Mouse (Mus musculus) T-helper 2 cell (primary cell): ENCODE measurements at regions not wholly inside any gene's neighbourhood (a gene's known extent, or its start where the extent isn't known, plus 50 kb on each side); places are given as distances from the start of the nearest gene placed in this dataset.
"Not testable (repeated sequence)": the region's sequence is repeated elsewhere in the genome, so short reads cannot be mapped to it uniquely, and the experiment has no call there.

Experiments used
- in situ Hi-C: fragments of 300-600 bp; cut with MboI, MseI; formaldehyde crosslinking; loops from one replicate; pipeline ENCODE4 v1.15.1; 2025; ENCODE audit warnings: high pct_unique_total_duplicates

GRCm38 (mm10) chr13:52359332-52359731 lies 171.7 kb downstream of the Diras2 start:
- in situ Hi-C loops, result not testable (repeated sequence)

GRCm38 (mm10) chr13:52361177-52361846 lies 169.8 kb downstream of the Diras2 start:
- in situ Hi-C loops, result no loop called here

GRCm38 (mm10) chr13:52362266-52362665 lies 168.8 kb downstream of the Diras2 start:
- in situ Hi-C loops, result no loop called here

GRCm38 (mm10) chr13:52369851-52370250 lies 161.2 kb downstream of the Diras2 start:
- in situ Hi-C loops, result no loop called here

- in situ Hi-C loops, result no loop called here
These were observed 159.1 kb downstream of the Diras2 start for GRCm38 (mm10) chr13:52371986-52372385.

GRCm38 (mm10) chr13:52374781-52375180 lies 156.3 kb downstream of the Diras2 start:
- in situ Hi-C loops, result no loop called here

- in situ Hi-C loops, result no loop called here
These were observed 152.8 kb downstream of the Diras2 start for GRCm38 (mm10) chr13:52378236-52378635.

- in situ Hi-C loops, result no loop called here
These were observed 141.8 kb downstream of the Diras2 start for GRCm38 (mm10) chr13:52389271-52389670.

- in situ Hi-C loops, result no loop called here
These were observed 135.3 kb downstream of the Diras2 start for GRCm38 (mm10) chr13:52395786-52396185.

GRCm38 (mm10) chr13:52398344-52398743 lies 132.7 kb downstream of the Diras2 start:
- in situ Hi-C loops, result no loop called here

- in situ Hi-C loops, result no loop called here
These were observed 131.9 kb downstream of the Diras2 start for GRCm38 (mm10) chr13:52399143-52399542.

- in situ Hi-C loops, result no loop called here
These were observed 127.3 kb downstream of the Diras2 start for GRCm38 (mm10) chr13:52403805-52404204.

GRCm38 (mm10) chr13:52416301-52416700 lies 114.8 kb downstream of the Diras2 start:
- in situ Hi-C loops, result no loop called here

- in situ Hi-C loops, result no loop called here
These were observed 108.6 kb downstream of the Diras2 start for GRCm38 (mm10) chr13:52422456-52422855.

- in situ Hi-C loops, result no loop called here
These were observed 102.6 kb downstream of the Diras2 start for GRCm38 (mm10) chr13:52428527-52428926.

- in situ Hi-C loops, result no loop called here
These were observed 94.3 kb downstream of the Diras2 start for GRCm38 (mm10) chr13:52436756-52437155.

- in situ Hi-C loops, result no loop called here
These were observed 85.6 kb downstream of the Diras2 start for GRCm38 (mm10) chr13:52445513-52445912.

- in situ Hi-C loops, result no loop called here
These were observed 82.2 kb downstream of the Diras2 start for GRCm38 (mm10) chr13:52448902-52449301.

- in situ Hi-C loops, result no loop called here
These were observed 79.6 kb downstream of the Diras2 start for GRCm38 (mm10) chr13:52451486-52451885.

- in situ Hi-C loops, result no loop called here
These were observed 78.8 kb downstream of the Diras2 start for GRCm38 (mm10) chr13:52452291-52452690.
